Mouse (Mus musculus): ENCODE measurements around the gene Psmb9.
"Not testable (repeated sequence)": the region's sequence is repeated elsewhere in the genome, so short reads cannot be mapped to it uniquely, and the experiment has no call there.

Gene Psmb9

DNA sequence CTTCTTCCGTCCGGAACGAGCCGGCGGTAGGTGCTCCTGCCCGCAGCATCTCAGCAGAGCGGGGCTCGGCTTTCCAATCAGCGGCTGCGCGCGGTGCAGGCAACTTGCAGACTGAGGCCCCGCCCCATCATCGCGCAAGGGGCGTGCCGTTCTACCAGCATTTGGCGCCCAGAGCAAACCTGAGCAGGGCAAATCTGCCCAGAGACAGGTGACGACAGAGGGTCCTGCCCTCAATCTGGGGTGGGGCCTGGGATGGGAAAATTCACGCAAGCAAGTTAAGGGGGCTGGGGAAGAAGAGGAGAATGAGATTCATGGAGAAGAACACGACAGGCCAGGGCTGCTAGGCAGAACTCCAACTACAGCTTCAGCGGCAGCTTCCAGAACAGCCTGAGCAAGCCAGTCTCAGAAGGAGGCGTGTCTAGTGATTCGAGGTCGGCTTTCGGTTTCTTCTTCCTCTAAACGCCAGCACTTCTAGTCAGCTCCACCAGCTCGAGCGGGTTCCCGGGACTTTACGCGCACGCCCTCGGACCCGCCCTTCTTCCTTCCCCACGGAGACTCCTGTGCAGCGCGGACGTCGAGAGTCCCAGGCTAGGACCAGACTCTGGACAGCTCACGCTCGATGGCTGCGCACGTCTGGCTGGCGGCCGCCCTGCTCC lies at the start of gene Psmb9, which contains the start of gene Tap1:
TSS of gene Psmb9 (minus strand) at position 504 of the 656 bp plus-strand sequence.
TSS of gene Tap1 (plus strand) at position 293 of the 656 bp plus-strand sequence.
- peak; percentile 99 for DNase-seq

GRCm38 (mm10) chr17:34236691-34237090 lies 49.1 kb upstream of the Psmb9 start:
- no peak for DNase-seq

DNA sequence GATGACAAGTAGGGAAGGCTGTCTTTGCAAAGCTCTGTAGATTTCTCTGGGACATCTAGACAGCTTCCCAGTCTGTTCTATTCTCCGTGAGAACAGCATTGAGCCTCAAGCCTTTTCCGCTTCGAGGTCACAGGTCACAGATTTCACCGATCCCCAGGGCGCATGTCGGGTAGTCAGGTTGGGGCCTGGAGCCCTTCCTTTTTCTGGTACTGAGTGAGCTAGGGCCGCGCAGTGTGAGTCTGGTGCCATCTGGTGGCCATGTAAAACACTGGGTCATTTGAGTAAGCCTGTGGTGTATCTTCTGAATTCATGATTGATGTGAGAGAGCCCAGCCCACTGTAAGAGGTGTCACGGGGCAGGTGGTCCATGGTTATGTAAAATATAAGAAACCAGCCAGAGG lies 47.4 kb upstream of the Psmb9 start:
- DNase-seq = peak; percentile 84

GRCm38 (mm10) chr17:34232021-34232420 lies 44.5 kb upstream of the Psmb9 start:
- not testable (repeated sequence) for DNase-seq

- not testable (repeated sequence) for DNase-seq
Observed at GRCm38 (mm10) chr17:34230971-34231370, 43.4 kb upstream of the Psmb9 start.

DNA sequence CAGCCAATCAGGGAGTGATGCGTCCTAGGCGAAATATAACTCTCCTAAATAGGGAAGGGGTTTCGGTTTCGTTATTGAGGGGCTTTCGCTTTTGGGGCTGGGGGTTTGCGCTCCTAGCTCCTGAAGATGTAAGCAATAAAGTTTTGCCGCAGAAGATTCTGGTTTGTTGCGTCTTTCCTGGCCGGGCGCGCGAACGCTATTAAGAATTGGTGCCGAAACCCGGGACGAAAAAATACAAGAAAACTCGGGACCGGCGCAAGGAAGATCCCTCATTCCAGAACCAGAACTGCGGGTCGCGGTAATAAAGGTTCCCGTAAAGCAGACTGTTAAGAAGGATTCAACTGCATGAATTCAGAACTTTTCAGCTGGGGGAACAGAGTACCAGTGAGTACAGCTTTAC lies 38.3 kb upstream of the Psmb9 start:
- not testable (repeated sequence) for DNase-seq

DNA sequence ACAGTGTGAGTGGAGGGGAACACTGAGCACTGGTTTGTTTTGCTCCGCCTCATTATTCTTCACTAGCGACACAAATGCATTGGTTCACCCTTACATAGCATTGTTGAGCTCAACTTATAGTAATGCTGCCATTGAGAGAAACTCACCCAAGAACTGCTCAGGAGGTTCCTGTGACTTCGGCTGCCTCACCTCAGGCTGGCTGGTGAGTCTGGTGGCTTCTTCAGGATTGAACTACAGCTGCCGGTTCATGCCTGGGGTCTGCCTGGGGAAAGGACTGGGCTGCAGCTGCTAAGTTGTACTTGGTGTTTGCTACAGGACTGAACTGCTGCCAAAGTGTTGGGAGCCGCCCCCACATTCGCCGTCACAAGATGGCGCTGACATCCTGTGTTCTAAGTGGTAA lies 37.9 kb upstream of the Psmb9 start:
- DNase-seq = no peak

- DNase-seq = peak; percentile 56
Observed at GRCm38 (mm10) chr17:34224816-34225215, 37.3 kb upstream of the Psmb9 start.

DNA sequence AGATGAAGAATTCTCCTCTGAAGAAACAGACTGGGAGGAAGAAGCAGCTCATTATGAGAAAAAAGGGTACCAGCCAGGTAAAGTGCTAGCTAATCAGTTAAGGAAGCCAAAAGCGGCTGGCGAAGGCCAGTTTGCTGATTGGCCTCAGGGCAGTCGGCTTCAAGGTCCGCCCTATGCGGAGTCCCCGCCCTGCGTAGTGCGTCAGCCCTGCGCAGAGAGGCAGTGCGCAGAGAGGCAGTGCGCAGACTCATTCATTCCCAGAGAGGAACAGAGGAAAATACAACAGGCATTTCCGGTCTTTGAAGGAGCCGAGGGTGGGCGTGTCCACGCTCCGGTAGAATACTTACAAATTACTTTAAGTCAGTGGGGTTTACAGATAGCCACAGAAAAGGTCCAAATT lies 32.8 kb upstream of the Psmb9 start:
- DNase-seq = not testable (repeated sequence)

GRCm38 (mm10) chr17:34219801-34220200 lies 32.2 kb upstream of the Psmb9 start:
- DNase-seq = peak; percentile 68

DNA sequence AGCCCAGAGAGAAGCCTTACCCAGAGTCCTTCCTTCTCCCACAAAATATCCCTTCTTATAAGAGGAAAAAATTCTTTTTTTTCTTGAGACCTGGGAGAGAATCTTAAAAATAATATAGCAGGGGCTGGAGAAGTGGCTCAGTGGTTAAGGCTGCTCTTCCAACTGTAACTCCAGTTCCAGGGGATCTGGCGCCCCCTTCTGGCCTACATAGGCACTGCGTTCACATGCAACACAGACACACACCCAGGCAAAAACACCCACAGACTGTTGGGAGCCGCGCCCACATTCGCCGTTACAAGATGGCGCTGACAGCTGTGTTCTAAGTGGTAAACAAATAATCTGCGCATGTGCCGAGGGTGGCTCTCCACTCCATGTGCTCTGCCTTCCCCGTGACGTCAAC lies 31.5 kb upstream of the Psmb9 start:
- peak; percentile 77 for DNase-seq

DNA sequence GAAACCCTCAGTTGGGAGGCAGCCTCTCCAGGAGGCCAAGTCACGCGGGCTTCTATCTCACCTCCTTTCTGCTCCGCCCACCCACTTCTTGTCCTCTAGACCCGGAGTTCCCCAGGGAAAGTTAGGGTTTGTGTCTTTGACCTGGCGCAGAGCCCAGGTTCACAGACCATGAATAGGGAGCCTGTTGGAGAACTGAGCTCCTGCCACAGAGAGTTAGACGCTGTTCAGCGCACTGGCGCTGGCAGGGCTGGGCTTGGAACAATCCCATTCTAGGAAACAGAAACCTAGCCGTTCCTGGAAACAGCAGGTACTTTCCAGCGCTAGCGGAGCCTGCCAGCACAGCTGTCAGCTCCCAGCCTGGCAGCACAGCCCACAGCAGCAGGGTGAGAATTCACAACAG lies 31.1 kb upstream of the Psmb9 start:
- peak; percentile 91 for DNase-seq

DNA sequence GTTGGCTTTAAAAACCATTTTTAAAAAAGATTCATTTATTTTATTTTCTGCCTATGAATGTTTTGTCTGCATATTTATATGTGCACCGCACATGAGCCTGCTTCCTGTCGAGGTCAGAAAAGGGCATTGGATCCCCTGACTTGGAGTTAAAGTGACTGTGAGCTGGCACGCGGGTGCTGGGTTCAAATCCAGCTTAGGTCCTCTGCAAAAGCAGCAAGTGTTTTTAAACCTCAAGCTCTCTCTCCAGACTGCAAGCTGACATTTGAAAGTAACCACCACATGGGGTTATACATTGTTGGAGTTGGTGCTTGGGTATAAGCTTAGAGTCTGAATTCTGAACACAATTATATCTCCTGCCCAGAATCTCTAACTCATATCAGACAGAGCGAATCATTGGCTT lies 30.4 kb upstream of the Psmb9 start:
- DNase-seq = no peak

GRCm38 (mm10) chr17:34217216-34217928 lies 29.8 kb upstream of the Psmb9 start:
- no peak for DNase-seq

DNA sequence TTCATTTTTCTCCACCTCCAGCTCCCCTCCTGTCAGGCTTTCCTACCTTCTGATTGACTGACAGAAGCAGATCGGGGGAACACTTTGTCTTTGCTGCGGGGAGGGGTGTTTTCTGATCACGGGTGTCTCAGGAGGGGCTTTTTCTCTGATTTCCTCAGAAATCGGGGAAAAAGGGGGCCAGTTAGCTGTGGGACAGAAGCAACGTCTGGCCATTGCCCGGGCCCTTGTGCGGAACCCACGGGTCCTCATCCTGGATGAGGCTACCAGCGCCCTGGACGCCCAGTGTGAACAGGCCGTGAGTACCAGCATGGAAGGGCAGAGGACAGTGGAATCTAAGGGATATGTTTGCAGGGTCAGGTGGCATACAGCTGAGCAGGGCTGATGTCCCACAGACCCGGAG lies 27.6 kb upstream of the Psmb9 start:
- no peak for DNase-seq

GRCm38 (mm10) chr17:34213936-34214335 lies 26.4 kb upstream of the Psmb9 start:
- no peak for DNase-seq

DNA sequence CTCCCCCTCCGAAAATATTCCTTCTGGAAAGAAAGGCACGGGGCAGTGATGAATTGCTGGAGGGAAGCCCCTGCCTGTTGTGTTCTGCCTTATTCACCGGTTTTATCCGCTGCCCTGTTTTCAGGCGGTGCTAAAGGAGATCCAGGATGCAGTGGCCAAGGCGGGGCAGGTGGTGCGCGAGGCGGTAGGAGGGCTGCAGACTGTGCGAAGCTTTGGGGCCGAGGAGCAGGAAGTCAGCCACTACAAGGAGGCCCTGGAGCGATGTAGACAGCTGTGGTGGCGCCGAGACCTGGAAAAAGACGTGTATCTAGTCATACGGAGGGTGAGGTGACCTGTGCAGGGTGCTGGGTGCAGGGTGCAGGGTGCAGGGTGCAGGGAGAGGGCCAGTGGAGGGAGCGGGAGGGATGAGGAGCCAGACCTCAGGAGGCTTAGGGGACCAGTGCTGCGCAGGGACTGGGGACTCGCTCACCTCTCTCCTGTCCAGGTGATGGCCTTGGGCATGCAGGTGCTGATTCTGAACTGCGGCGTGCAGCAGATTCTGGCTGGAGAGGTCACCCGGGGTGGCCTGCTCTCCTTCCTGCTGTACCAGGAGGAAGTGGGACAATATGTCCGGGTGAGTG lies 24.3 kb upstream of the Psmb9 start:
- no peak for DNase-seq

- no peak for DNase-seq
Observed at GRCm38 (mm10) chr17:34210599-34210998, 23.0 kb upstream of the Psmb9 start.

DNA sequence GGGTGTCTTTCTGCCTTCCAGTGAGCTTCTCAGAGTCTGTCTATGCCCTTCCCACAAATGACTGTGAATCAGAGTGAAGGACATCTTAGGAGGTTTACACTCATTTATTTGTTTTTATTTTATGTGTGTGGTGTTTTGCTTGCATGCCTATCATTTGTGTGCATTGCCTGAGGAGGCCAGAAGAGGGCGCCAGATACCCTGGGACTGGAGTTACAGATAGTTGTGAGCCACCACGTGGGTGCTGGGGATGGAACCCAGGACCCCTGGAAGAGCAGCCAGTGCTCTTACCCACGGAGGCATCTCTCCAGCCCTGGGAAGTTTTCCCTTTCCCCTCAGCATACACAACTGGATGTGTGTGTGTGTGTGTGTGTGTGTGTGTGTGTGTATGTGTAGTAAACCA lies 22.1 kb upstream of the Psmb9 start:
- no peak for DNase-seq

- no peak for DNase-seq
Observed at GRCm38 (mm10) chr17:34208421-34208820, 20.9 kb upstream of the Psmb9 start.

GRCm38 (mm10) chr17:34207866-34208265 lies 20.3 kb upstream of the Psmb9 start:
- DNase-seq = no peak

GRCm38 (mm10) chr17:34207456-34207855 lies 19.9 kb upstream of the Psmb9 start:
- no peak for DNase-seq

- no peak for DNase-seq
Observed at GRCm38 (mm10) chr17:34206731-34207130, 19.2 kb upstream of the Psmb9 start.

DNA sequence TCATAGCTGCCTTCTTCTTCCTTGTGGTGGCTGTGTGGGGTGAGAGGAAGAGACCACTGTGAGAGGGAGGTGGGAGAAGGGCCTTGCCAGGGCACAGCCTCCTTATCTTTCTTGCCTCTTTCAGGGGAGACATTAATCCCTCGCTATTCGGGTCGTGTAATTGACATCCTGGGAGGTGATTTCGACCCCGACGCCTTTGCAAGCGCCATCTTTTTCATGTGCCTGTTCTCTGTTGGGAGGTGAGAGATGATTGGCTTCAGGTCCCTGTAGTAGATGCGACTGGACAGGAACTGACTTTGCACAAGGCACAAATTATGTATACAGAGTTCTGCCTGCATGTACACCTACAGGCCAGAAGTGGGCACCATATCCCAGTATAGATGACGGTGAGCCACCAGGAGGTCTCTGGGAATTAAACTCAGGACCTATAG lies 18.2 kb upstream of the Psmb9 start:
- DNase-seq = peak; percentile 52

Measured in kidney, adult 9 months (tissue).